Mouse (Mus musculus) kidney, embryonic 16.5 days (tissue): ENCODE data around the gene Ttf2. TPM values are rescaled to one million over a fixed set of nuclear protein-coding genes. Genes with fewer than 3 reads are reported as not detected.

Experiments used
- ATAC-seq: fragments of 200-750 bp; cut with Nextera tagmentation; 2 replicates; pipeline ENCODE4 v1.8.0; 2017; ENCODE audit warnings: moderate TSS enrichment; ENCODE audit not compliant: low FRiP score, low TSS enrichment
- H3K27ac ChIP-seq: fragments of 300-500 bp; sonication (generic); 2 replicates; pipeline ENCODE4 v1.5.1; 2014; ENCODE audit warnings: low read length
- H3K27me3 ChIP-seq: fragments of 300-500 bp; sonication (generic); 2 replicates; pipeline ENCODE4 v1.6.1; 2014; ENCODE audit warnings: low read length, control low read depth, mixed read lengths; ENCODE audit not compliant: insufficient read depth
- H3K36me3 ChIP-seq: fragments of 300-500 bp; sonication (generic); 2 replicates; pipeline ENCODE4 v1.6.1; 2014; ENCODE audit warnings: low read length, control low read depth, mixed read lengths; ENCODE audit not compliant: insufficient read depth
- H3K4me1 ChIP-seq: fragments of 300-500 bp; sonication (generic); 2 replicates; pipeline ENCODE4 v1.6.1; 2014; ENCODE audit warnings: low read length, control low read depth, mixed read lengths; ENCODE audit not compliant: insufficient read depth
- H3K4me2 ChIP-seq: fragments of 300-500 bp; sonication (generic); replicated peaks from 2 replicates; pipeline ENCODE4 v1.6.1; 2014; ENCODE audit warnings: low read depth, low read length
- H3K4me3 ChIP-seq: fragments of 300-500 bp; sonication (generic); 2 replicates; pipeline ENCODE4 v1.5.1; 2014; ENCODE audit warnings: mild to moderate bottlenecking, low read length
- H3K9ac ChIP-seq: fragments of 300-500 bp; sonication (generic); replicated peaks from 2 replicates; pipeline ENCODE4 v1.6.1; 2014; ENCODE audit warnings: low read length
- H3K9me3 ChIP-seq: fragments of 300-500 bp; sonication (generic); 2 replicates; pipeline ENCODE4 v1.6.1; 2016; ENCODE audit warnings: low read length, control low read depth
- WGBS: fragments of 180-500 bp; shearing (Covaris S2); extraction: QIAGEN DNeasy Blood & Tissue Kit; methylation state at CpG from one replicate; pipeline ENCODE4 v1.1.7; 2014; 5-methylcytosine and 5-hydroxymethylcytosine counted together
- polyA plus RNA-seq: library from polyadenylated mRNA; unstranded; fragments of >200 nt; fragmentation: Nextera tagmentation; extraction: Ambion mirVana; gene quantifications from 2 replicates; pipeline ENCODE4 v1.2.1, GENCODE M21; 2015

Ttf2 gene
- polyA plus RNA-seq, 1 experiment from 2014 or later: 17.8 TPM

DNA sequence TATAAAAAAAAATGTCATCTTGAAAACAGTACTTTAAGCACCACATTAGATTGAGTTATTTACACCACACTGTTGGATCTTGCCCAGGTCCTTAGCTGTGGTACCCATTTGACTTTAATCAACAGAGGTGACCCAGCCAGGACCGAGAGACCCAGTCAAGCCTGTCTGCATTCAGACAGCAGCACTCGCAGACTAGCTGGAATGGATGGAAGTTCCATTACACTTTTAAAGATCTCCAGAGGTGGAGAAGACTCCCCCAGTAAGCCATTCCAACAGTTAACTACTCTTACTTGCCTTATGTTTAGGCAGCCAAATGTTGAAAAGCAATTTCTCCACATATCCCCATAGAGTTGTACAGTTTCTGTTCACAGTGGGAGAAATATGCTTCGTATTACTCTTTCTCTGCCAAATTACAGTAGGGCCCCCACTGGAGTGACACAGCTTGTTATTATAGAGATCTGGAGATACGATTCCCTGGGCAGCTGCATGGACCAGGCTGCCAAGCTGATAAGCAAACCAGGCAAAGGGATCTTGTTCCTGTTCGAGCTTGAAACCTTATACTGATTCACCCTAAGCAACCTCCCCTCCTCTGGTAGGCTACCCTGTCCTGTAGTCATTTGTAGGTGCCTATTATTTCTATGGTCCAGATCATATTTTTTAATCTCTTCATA, 37.8 kb upstream of the Ttf2 start:
- no peak overlapping the region for H3K4me3 ChIP-seq
- H3K27ac ChIP-seq: no peak overlapping the region
- H3K9ac ChIP-seq: no peak overlapping the region
- H3K27me3 ChIP-seq: no peaks in the 10 kb centered on the region
- H3K4me1 ChIP-seq: 0 out of 2 replicates have a peak, but pooled peaks cover under 1% of the 10 kb centered on the region
- H3K36me3 ChIP-seq: no peaks in the 10 kb centered on the region
- ATAC-seq: no peak
- no peaks in the 10 kb centered on the region for H3K9me3 ChIP-seq
- WGBS: 52% methylated on average over 5 of the region's 5 CpGs
- no peak overlapping the region for H3K4me2 ChIP-seq

GRCm38 (mm10) chr3:101005392-101005791, 35.9 kb upstream of the Ttf2 start:
- no peak overlapping the region for H3K4me2 ChIP-seq
- H3K36me3 ChIP-seq: no peaks in the 10 kb centered on the region
- no peak overlapping the region for H3K4me3 ChIP-seq
- H3K4me1 ChIP-seq: no peaks in the 10 kb centered on the region
- H3K27me3 ChIP-seq: no peaks in the 10 kb centered on the region
- H3K27ac ChIP-seq: no peak overlapping the region
- no peak for ATAC-seq
- H3K9ac ChIP-seq: no peak overlapping the region
- H3K9me3 ChIP-seq: no peaks in the 10 kb centered on the region
- 64% methylated on average over 6 of the region's 6 CpGs for WGBS

- ATAC-seq: no peak
- 89% methylated on average over 15 of the region's 15 CpGs for WGBS
- no peak overlapping the region for H3K9ac ChIP-seq
- no peak overlapping the region for H3K4me2 ChIP-seq
- 0 out of 2 replicates have a peak, but pooled peaks cover 2% of the 10 kb centered on the region for H3K4me1 ChIP-seq
- H3K36me3 ChIP-seq: no peaks in the 10 kb centered on the region
- H3K9me3 ChIP-seq: no peaks in the 10 kb centered on the region
- H3K27ac ChIP-seq: no peak overlapping the region
- H3K4me3 ChIP-seq: no peak overlapping the region
- no peaks in the 10 kb centered on the region for H3K27me3 ChIP-seq
Observed at GRCm38 (mm10) chr3:101003575-101004356, 34.3 kb upstream of the Ttf2 start.

DNA sequence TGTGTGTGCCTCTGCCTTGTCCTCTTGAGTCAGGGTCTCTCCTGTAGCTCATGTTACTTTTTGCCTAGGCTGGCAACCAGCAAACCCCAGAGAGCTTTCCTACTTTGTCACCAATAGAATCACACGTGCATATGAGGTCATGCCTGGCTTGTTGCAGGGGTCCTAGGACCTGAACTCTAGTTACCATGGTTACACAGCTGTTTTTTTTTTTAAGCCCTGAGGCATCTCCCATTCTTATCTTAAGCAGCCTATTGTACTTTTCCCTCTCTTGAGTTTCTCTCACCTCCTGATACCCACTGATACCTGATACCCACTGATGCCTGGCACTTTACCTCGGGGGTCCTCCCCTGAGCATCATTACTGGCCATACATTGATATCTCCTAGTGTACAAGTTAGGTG, 30.3 kb upstream of the Ttf2 start:
- Histone ChIP-seq H3K27ac (no peak overlapping the region), H3K9me3 (no peaks in the 10 kb centered on the region), H3K4me2 (no peak overlapping the region), H3K4me3 (no peak overlapping the region), H3K9ac (no peak overlapping the region), H3K36me3 (no peaks in the 10 kb centered on the region), H3K4me1 (0 out of 2 replicates have a peak, but pooled peaks cover 8% of the 10 kb centered on the region), H3K27me3 (no peaks in the 10 kb centered on the region)
- ATAC-seq: no peak
- WGBS: 18% methylated on average over 2 of the region's 2 CpGs

DNA sequence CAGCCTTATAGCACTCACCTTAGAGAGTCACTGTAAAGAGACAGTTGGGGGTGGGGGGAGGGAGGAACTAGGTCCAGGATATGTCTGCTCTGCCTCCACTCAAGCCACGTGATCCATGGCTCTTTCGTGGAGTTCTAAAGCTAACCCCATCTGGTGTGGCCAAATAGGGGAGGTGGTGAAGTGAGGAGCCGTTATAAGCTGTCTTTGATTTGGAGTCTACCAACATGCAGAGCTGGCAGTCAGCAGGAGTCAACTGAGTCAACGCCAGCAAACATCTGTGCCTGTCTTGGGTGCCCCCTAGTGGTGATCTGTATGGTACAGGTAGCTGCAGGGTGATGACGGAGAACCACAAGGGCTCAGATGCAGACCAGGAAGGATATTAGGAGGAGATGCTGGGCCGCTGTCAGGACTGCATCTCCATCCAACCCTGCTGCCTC, 29.5 kb upstream of the Ttf2 start:
- WGBS: 23% methylated on average over 6 of the region's 6 CpGs
- no peaks in the 10 kb centered on the region for H3K36me3 ChIP-seq
- no peaks in the 10 kb centered on the region for H3K27me3 ChIP-seq
- 0 out of 2 replicates have a peak, but pooled peaks have one; percentile 49 for ATAC-seq
- no peak overlapping the region for H3K4me3 ChIP-seq
- H3K27ac ChIP-seq: no peak overlapping the region
- no peak overlapping the region for H3K9ac ChIP-seq
- H3K9me3 ChIP-seq: no peaks in the 10 kb centered on the region
- H3K4me1 ChIP-seq: 0 out of 2 replicates have a peak, but pooled peaks cover 10% of the 10 kb centered on the region
- no peak overlapping the region for H3K4me2 ChIP-seq

DNA sequence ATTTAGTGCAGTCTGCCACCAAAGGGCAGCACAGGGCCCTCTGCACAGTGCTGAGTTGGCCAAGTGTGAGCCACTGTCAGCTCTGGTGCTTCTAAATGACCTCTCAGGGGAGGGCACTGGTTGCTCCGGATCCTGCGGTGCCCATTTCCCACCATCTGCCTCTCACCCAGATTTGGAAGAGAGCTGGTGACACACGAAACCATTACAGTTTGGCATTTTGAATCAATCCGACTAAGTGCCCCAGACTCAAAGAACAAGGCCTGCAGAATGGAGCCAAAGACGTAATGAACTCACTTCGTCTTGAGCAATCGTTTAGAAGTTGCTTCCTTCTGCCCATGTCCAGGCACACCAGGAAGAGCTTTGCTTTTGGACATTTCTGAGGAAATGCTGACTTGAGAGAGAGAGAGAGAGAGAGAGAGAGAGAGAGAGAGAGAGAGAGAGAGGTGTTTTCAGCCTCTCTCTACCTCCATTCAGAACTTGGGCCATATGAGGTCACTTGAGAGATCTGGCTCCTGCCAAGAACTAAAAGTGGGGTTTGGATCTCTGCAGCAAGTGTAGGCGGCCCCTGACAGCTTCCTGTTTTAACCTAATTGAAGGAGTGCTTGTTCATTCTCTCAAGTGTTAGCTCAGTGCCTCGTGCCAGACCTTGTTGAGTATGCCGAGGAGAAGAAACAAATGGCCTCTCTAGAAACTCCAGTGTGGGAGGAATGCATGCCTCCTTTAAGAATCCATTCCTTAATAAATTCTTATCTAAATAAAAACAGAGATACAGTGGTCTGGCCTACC, 28.5 kb upstream of the Ttf2 start:
- no peak overlapping the region for H3K27ac ChIP-seq
- H3K27me3 ChIP-seq: no peaks in the 10 kb centered on the region
- H3K36me3 ChIP-seq: no peaks in the 10 kb centered on the region
- 69% methylated on average over 10 of the region's 10 CpGs for WGBS
- H3K4me3 ChIP-seq: no peak overlapping the region
- ATAC-seq: no peak
- no peak overlapping the region for H3K4me2 ChIP-seq
- no peak overlapping the region for H3K9ac ChIP-seq
- H3K9me3 ChIP-seq: no peaks in the 10 kb centered on the region
- 0 out of 2 replicates have a peak, but pooled peaks cover 15% of the 10 kb centered on the region for H3K4me1 ChIP-seq

- no peak overlapping the region for H3K4me2 ChIP-seq
Observed at GRCm38 (mm10) chr3:100994252-100994651, 24.8 kb upstream of the Ttf2 start.

DNA sequence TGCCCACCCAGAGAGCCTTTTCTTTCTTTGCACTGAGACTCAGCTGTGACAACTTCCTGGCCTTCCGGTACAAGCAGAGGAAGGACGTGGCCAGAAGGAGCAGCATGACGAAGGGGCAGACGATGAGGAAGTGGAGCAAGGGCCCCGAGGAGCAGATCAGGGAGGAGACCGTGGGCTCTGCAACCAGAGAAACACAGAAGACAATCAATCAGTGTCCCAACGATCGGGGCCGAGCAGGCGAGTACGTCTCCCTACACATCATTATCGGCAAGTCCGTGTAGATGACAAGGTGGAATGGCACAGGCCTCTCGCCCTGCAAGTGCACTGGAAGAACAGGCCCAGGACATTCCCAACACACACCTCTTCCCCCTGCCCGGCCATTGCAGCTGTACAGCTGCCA, 24.3 kb upstream of the Ttf2 start:
- H3K36me3 ChIP-seq: no peaks in the 10 kb centered on the region
- H3K4me3 ChIP-seq: no peak overlapping the region
- H3K9ac ChIP-seq: no peak overlapping the region
- 27% methylated on average over 15 of the region's 15 CpGs for WGBS
- H3K27me3 ChIP-seq: no peaks in the 10 kb centered on the region
- no peak overlapping the region for H3K27ac ChIP-seq
- no peak overlapping the region for H3K4me2 ChIP-seq
- ATAC-seq: peak; percentile 52; the same call in 1 of the 2 replicates
- H3K9me3 ChIP-seq: no peaks in the 10 kb centered on the region
- H3K4me1 ChIP-seq: 0 out of 2 replicates have a peak, but pooled peaks cover 12% of the 10 kb centered on the region

More at GRCm38 (mm10) chr3:100994252-100994651, 24.8 kb upstream of the Ttf2 start:
- H3K27ac ChIP-seq: no peak overlapping the region
- WGBS: 89% methylated on average over 4 of the region's 4 CpGs
- no peaks in the 10 kb centered on the region for H3K27me3 ChIP-seq
- no peaks in the 10 kb centered on the region for H3K36me3 ChIP-seq
- ATAC-seq: no peak
- no peaks in the 10 kb centered on the region for H3K9me3 ChIP-seq
- no peak overlapping the region for H3K4me3 ChIP-seq
- H3K4me1 ChIP-seq: 0 out of 2 replicates have a peak, but pooled peaks cover 15% of the 10 kb centered on the region
- no peak overlapping the region for H3K9ac ChIP-seq

DNA sequence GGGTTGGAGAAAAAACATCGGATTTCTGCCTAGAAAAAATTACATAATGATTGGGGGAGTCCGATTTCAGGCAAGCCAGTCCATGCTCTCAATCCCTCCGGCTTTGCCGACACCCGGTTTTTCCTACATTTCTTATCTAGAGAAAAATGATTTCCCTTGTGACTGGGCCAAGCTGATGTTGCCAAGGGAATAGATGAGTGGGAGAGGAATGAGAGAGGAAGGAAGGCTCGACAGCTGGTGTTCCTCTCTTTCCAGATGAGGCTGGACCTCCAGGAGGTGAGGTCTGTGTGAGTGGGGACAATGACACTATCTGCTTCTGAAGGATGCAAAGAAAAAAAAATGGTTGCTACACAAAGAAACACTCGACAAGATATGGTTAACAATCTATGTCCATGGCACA, 23.7 kb upstream of the Ttf2 start:
- Histone ChIP-seq H3K4me1 (0 out of 2 replicates have a peak, but pooled peaks cover 7% of the 10 kb centered on the region), H3K9ac (no peak overlapping the region), H3K27ac (no peak overlapping the region), H3K4me2 (no peak overlapping the region), H3K4me3 (no peak overlapping the region), H3K27me3 (no peaks in the 10 kb centered on the region), H3K36me3 (no peaks in the 10 kb centered on the region), H3K9me3 (no peaks in the 10 kb centered on the region)
- 67% methylated on average over 7 of the region's 7 CpGs for WGBS
- no peak for ATAC-seq
